Mouse (Mus musculus): ENCODE results near the gene Amigo1.

DNA sequence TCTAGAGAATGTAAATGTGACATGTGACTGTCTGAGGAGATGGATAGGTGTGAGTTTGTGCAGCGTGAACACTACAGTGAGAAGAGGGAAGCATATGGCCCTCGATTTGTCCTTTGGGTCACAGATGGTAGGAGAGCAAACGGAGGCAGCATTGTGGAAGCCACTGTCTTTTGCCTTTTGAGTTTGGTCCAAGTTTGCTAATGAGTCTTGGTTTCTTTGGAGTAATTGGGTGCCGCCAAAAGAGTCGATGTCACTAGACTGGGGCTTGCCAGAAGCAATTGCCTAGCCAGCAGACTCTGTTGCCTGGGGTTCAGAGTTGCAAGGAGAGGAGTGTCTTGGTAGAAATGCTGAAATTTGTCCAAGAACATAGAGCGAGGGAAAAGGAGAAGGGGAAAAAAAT is 25.7 kb downstream of the Amigo1 start:
- TF ChIP-seq CTCF (IDR thresholded peaks at IDR 0.05; ENCODE audit: low read depth, low read length) = no peak
- TF ChIP-seq POLR2A (IDR thresholded peaks at IDR 0.05; ENCODE audit: borderline replicate concordance, low read depth, low read length) = no peak

All from bone marrow macrophage, adult 2 months (primary cell).